Mouse (Mus musculus): ENCODE results near the gene Tgoln1. TPM values are rescaled to one million over a fixed set of nuclear protein-coding genes. Genes with fewer than 3 reads are reported as not detected.

The Tgoln1 gene
- polyA plus RNA-seq, 1 experiment from 2014 or later, result 22.2 TPM

- DNase-seq (ENCODE audit: low spot score), result peak; percentile 76
- Histone ChIP-seq H3K36me3 (peaks cover 29% of the 10 kb centered on the region), H3K4me3 (no peak overlapping the region), H3K27ac (no peak overlapping the region), H3K4me1 (peaks cover 43% of the 10 kb centered on the region), H3K9me3 (replicated peaks) (no peaks in the 10 kb centered on the region), H3K27me3 (ENCODE audit: low read depth, poor library complexity, severe bottlenecking) (no peaks in the 10 kb centered on the region)
- WGBS, result 60% methylated on average over 10 of the region's 10 CpGs
These were observed 30.6 kb upstream of the Tgoln1 start for GRCm38 (mm10) chr6:72647383-72647820.

GRCm38 (mm10) chr6:72645364-72645763 is 28.6 kb upstream of the Tgoln1 start:
- H3K36me3 ChIP-seq, result peaks cover 38% of the 10 kb centered on the region
- no peak overlapping the region for H3K4me3 ChIP-seq
- DNase-seq (ENCODE audit: low spot score), result no peak
- H3K27me3 ChIP-seq (ENCODE audit: low read depth, poor library complexity, severe bottlenecking), result no peaks in the 10 kb centered on the region
- H3K27ac ChIP-seq, result no peak overlapping the region
- peaks cover 30% of the 10 kb centered on the region for H3K4me1 ChIP-seq
- WGBS, result 75% methylated on average over 7 of the region's 7 CpGs
- no peaks in the 10 kb centered on the region for H3K9me3 ChIP-seq (replicated peaks)

GRCm38 (mm10) chr6:72644576-72644975 is 27.8 kb upstream of the Tgoln1 start:
- DNase-seq (ENCODE audit: low spot score), result no peak
- Histone ChIP-seq H3K27ac (no peak overlapping the region), H3K36me3 (peaks cover 41% of the 10 kb centered on the region), H3K9me3 (replicated peaks) (no peaks in the 10 kb centered on the region), H3K27me3 (ENCODE audit: low read depth, poor library complexity, severe bottlenecking) (no peaks in the 10 kb centered on the region), H3K4me3 (no peak overlapping the region), H3K4me1 (peaks cover 23% of the 10 kb centered on the region)
- 83% methylated on average over 4 of the region's 4 CpGs for WGBS

- no peak for DNase-seq (ENCODE audit: low spot score)
- Histone ChIP-seq H3K4me1 (peaks cover 2% of the 10 kb centered on the region), H3K27ac (no peak overlapping the region), H3K27me3 (ENCODE audit: low read depth, poor library complexity, severe bottlenecking) (no peaks in the 10 kb centered on the region), H3K9me3 (replicated peaks) (no peaks in the 10 kb centered on the region), H3K4me3 (no peak overlapping the region), H3K36me3 (peaks cover 24% of the 10 kb centered on the region)
- 87% methylated on average over 18 of the region's 18 CpGs for WGBS
These were observed 24.6 kb upstream of the Tgoln1 start for GRCm38 (mm10) chr6:72641218-72641954.

- Histone ChIP-seq H3K4me1 (peaks cover 10% of the 10 kb centered on the region), H3K27me3 (ENCODE audit: low read depth, poor library complexity, severe bottlenecking) (no peaks in the 10 kb centered on the region), H3K4me3 (no peak overlapping the region), H3K36me3 (peaks cover 39% of the 10 kb centered on the region), H3K9me3 (replicated peaks) (no peaks in the 10 kb centered on the region), H3K27ac (no peak overlapping the region)
- no peak for DNase-seq (ENCODE audit: low spot score)
- 89% methylated on average over 3 of the region's 3 CpGs for WGBS
These were observed 20.1 kb upstream of the Tgoln1 start for GRCm38 (mm10) chr6:72636940-72637339.

GRCm38 (mm10) chr6:72635760-72636431 is 19.1 kb upstream of the Tgoln1 start:
- Histone ChIP-seq H3K27ac (peak overlapping the region; percentile 58), H3K36me3 (peaks cover 43% of the 10 kb centered on the region), H3K9me3 (replicated peaks) (no peaks in the 10 kb centered on the region), H3K4me3 (no peak overlapping the region), H3K4me1 (peaks cover 10% of the 10 kb centered on the region), H3K27me3 (ENCODE audit: low read depth, poor library complexity, severe bottlenecking) (no peaks in the 10 kb centered on the region)
- WGBS, result 48% methylated on average over 12 of the region's 12 CpGs
- DNase-seq (ENCODE audit: low spot score), result peak; percentile 60

GRCm38 (mm10) chr6:72634311-72634710 is 17.5 kb upstream of the Tgoln1 start:
- peaks cover 52% of the 10 kb centered on the region for H3K36me3 ChIP-seq
- 73% methylated on average over 10 of the region's 10 CpGs for WGBS
- H3K27ac ChIP-seq, result no peak overlapping the region
- DNase-seq (ENCODE audit: low spot score), result no peak
- no peaks in the 10 kb centered on the region for H3K27me3 ChIP-seq (ENCODE audit: low read depth, poor library complexity, severe bottlenecking)
- H3K4me3 ChIP-seq, result no peak overlapping the region
- no peaks in the 10 kb centered on the region for H3K9me3 ChIP-seq (replicated peaks)
- H3K4me1 ChIP-seq, result peaks cover 10% of the 10 kb centered on the region

GRCm38 (mm10) chr6:72631700-72632099 is 14.9 kb upstream of the Tgoln1 start:
- Histone ChIP-seq H3K27me3 (ENCODE audit: low read depth, poor library complexity, severe bottlenecking) (no peaks in the 10 kb centered on the region), H3K36me3 (peaks cover 77% of the 10 kb centered on the region), H3K4me1 (peaks cover 10% of the 10 kb centered on the region), H3K27ac (no peak overlapping the region), H3K9me3 (replicated peaks) (no peaks in the 10 kb centered on the region), H3K4me3 (no peak overlapping the region)
- no peak for DNase-seq (ENCODE audit: low spot score)
- WGBS, result 76% methylated on average over 6 of the region's 6 CpGs

- Histone ChIP-seq H3K4me1 (peaks cover 4% of the 10 kb centered on the region; the same call in 1 of the 2 replicates), H3K27me3 (ENCODE audit: low read depth, poor library complexity, severe bottlenecking) (no peaks in the 10 kb centered on the region), H3K27ac (no peak overlapping the region), H3K4me3 (no peak overlapping the region), H3K36me3 (peaks cover 84% of the 10 kb centered on the region), H3K9me3 (replicated peaks) (no peaks in the 10 kb centered on the region)
- DNase-seq (ENCODE audit: low spot score), result no peak
- 88% methylated on average over 14 of the region's 14 CpGs for WGBS
These were observed 14.2 kb upstream of the Tgoln1 start for GRCm38 (mm10) chr6:72630961-72631360.

- Histone ChIP-seq H3K9me3 (replicated peaks) (no peaks in the 10 kb centered on the region), H3K4me3 (no peak overlapping the region)
- 91% methylated on average over 2 of the region's 2 CpGs for WGBS
These were observed 13.6 kb upstream of the Tgoln1 start for GRCm38 (mm10) chr6:72630370-72630769.

GRCm38 (mm10) chr6:72627276-72627675 is 10.5 kb upstream of the Tgoln1 start:
- H3K27me3 ChIP-seq (ENCODE audit: low read depth, poor library complexity, severe bottlenecking), result no peaks in the 10 kb centered on the region
- no peak overlapping the region for H3K4me3 ChIP-seq
- 94% methylated on average over 16 of the region's 16 CpGs for WGBS
- no peaks in the 10 kb centered on the region for H3K9me3 ChIP-seq (replicated peaks)
- no peaks in the 10 kb centered on the region for H3K4me1 ChIP-seq
- DNase-seq (ENCODE audit: low spot score), result no peak
- no peak overlapping the region for H3K27ac ChIP-seq
- peaks cover 74% of the 10 kb centered on the region for H3K36me3 ChIP-seq

More at GRCm38 (mm10) chr6:72630370-72630769, 13.6 kb upstream of the Tgoln1 start:
- Histone ChIP-seq H3K4me1 (no peaks in the 10 kb centered on the region), H3K27ac (no peak overlapping the region), H3K27me3 (ENCODE audit: low read depth, poor library complexity, severe bottlenecking) (no peaks in the 10 kb centered on the region), H3K36me3 (peaks cover 90% of the 10 kb centered on the region)
- no peak for DNase-seq (ENCODE audit: low spot score)

GRCm38 (mm10) chr6:72626391-72626790 is 9.6 kb upstream of the Tgoln1 start:
- DNase-seq (ENCODE audit: low spot score), result no peak
- Histone ChIP-seq H3K9me3 (replicated peaks) (no peaks in the 10 kb centered on the region), H3K4me1 (no peaks in the 10 kb centered on the region), H3K36me3 (peaks cover 65% of the 10 kb centered on the region), H3K27me3 (ENCODE audit: low read depth, poor library complexity, severe bottlenecking) (no peaks in the 10 kb centered on the region), H3K27ac (no peak overlapping the region), H3K4me3 (no peak overlapping the region)
- WGBS, result 87% methylated on average over 7 of the region's 7 CpGs

GRCm38 (mm10) chr6:72623661-72624402 is 7.0 kb upstream of the Tgoln1 start:
- peaks cover 39% of the 10 kb centered on the region for H3K36me3 ChIP-seq
- no peaks in the 10 kb centered on the region for H3K9me3 ChIP-seq (replicated peaks)
- no peak overlapping the region for H3K27ac ChIP-seq
- DNase-seq (ENCODE audit: low spot score), result no peak
- H3K27me3 ChIP-seq (ENCODE audit: low read depth, poor library complexity, severe bottlenecking), result no peaks in the 10 kb centered on the region
- 94% methylated on average over 8 of the region's 8 CpGs for WGBS
- H3K4me1 ChIP-seq, result no peaks in the 10 kb centered on the region
- no peak overlapping the region for H3K4me3 ChIP-seq
